Mouse (Mus musculus): ENCODE data around the gene Slc25a29. TPM values are rescaled to one million over a fixed set of nuclear protein-coding genes. Genes with fewer than 3 reads are reported as not detected.
A peak's percentile ranks its signal among the peaks of the same experiment; 100 is the strongest.

The Slc25a29 gene
- total RNA-seq, 2 experiments from 2014 or later: 21.8 to 22.9 TPM

- DNase-seq: no peak
Measured at GRCm38 (mm10) chr12:108833408-108833807, 2.3 kb downstream of the Slc25a29 start.

- peak in 1 of 2 experiments; percentile 47 for DNase-seq
Measured at GRCm38 (mm10) chr12:108832851-108833250, 2.8 kb downstream of the Slc25a29 start.

GRCm38 (mm10) chr12:108831966-108832643, 3.6 kb downstream of the Slc25a29 start:
- peak in 1 of 2 experiments; percentile 43 for DNase-seq

- DNase-seq: no peak
Measured at GRCm38 (mm10) chr12:108830358-108830757, 5.3 kb downstream of the Slc25a29 start.

- DNase-seq: no peak
Measured at GRCm38 (mm10) chr12:108829636-108830035, 6.0 kb downstream of the Slc25a29 start.

- DNase-seq: no peak
Measured at GRCm38 (mm10) chr12:108827641-108828040, 8.0 kb downstream of the Slc25a29 start.

- no peak for DNase-seq
Measured at GRCm38 (mm10) chr12:108826958-108827535, 8.6 kb downstream of the Slc25a29 start.

GRCm38 (mm10) chr12:108826282-108826957, 9.3 kb downstream of the Slc25a29 start:
- no peak for DNase-seq

- no peak for DNase-seq
Measured at GRCm38 (mm10) chr12:108825561-108826224, 10.0 kb downstream of the Slc25a29 start.

- no peak for DNase-seq
Measured at GRCm38 (mm10) chr12:108824225-108824874, 11.3 kb downstream of the Slc25a29 start.

GRCm38 (mm10) chr12:108823036-108823435, 12.6 kb downstream of the Slc25a29 start:
- no peak for DNase-seq

GRCm38 (mm10) chr12:108820461-108820860, 15.2 kb downstream of the Slc25a29 start:
- DNase-seq: no peak

GRCm38 (mm10) chr12:108816569-108816968, 19.1 kb downstream of the Slc25a29 start:
- DNase-seq: no peak

- no peak for DNase-seq
Measured at GRCm38 (mm10) chr12:108814470-108814869, 21.2 kb downstream of the Slc25a29 start.

- DNase-seq: no peak
Measured at GRCm38 (mm10) chr12:108812463-108812862, 23.2 kb downstream of the Slc25a29 start.

GRCm38 (mm10) chr12:108811133-108811532, 24.6 kb downstream of the Slc25a29 start:
- no peak for DNase-seq

- no peak for DNase-seq
Measured at GRCm38 (mm10) chr12:108810309-108810708, 25.4 kb downstream of the Slc25a29 start.

GRCm38 (mm10) chr12:108809771-108810170, 25.9 kb downstream of the Slc25a29 start:
- DNase-seq: no peak

GRCm38 (mm10) chr12:108808465-108808864, 27.2 kb downstream of the Slc25a29 start:
- no peak for DNase-seq

- DNase-seq: no peak
Measured at GRCm38 (mm10) chr12:108804388-108804787, 31.3 kb downstream of the Slc25a29 start.

- no peak for DNase-seq
Measured at GRCm38 (mm10) chr12:108801613-108802012, 34.1 kb downstream of the Slc25a29 start.

GRCm38 (mm10) chr12:108794979-108795537, 40.6 kb downstream of the Slc25a29 start:
- no peak for DNase-seq

All from layer of hippocampus, postnatal 36 days (tissue).